Mouse (Mus musculus) heart, adult 10 weeks (tissue): ENCODE measurements around the gene Rnf150. TPM values are rescaled to one million over a fixed set of nuclear protein-coding genes. Genes with fewer than 3 reads are reported as not detected.

ENCODE experiments used
- polyA plus RNA-seq: library from polyadenylated mRNA; stranded (reverse); fragments of 350-450 nt; fragmentation: Illumina TruSeq; extraction: RNeasy Lipid Tissue Mini Kit (QIAGEN cat#74804); gene quantifications from one replicate; pipeline ENCODE4 v1.2.3, GENCODE M21; 2014; ENCODE audit warnings: low read depth, low replicate concordance

Rnf150 gene
- 11.3 TPM for polyA plus RNA-seq

GRCm38 (mm10) chr8:82863041-82863744, at the start of gene Rnf150:
Gene Rnf150 (plus strand): TSS chr8:82863356.

Other genes with a start within 250 kb of the Rnf150 start
- gene Zfp330, start 89.2 kb upstream of the Rnf150 start, polyA plus RNA-seq = 24.4 TPM